Mouse (Mus musculus) testis, postnatal 10 days (tissue): ENCODE results near the gene Eif2b2.

ENCODE experiments used
- DNase-seq: peaks from one replicate; pipeline ENCODE4 v3.0.0; 2021; ENCODE audit warnings: low spot score

Eif2b2 gene

DNA sequence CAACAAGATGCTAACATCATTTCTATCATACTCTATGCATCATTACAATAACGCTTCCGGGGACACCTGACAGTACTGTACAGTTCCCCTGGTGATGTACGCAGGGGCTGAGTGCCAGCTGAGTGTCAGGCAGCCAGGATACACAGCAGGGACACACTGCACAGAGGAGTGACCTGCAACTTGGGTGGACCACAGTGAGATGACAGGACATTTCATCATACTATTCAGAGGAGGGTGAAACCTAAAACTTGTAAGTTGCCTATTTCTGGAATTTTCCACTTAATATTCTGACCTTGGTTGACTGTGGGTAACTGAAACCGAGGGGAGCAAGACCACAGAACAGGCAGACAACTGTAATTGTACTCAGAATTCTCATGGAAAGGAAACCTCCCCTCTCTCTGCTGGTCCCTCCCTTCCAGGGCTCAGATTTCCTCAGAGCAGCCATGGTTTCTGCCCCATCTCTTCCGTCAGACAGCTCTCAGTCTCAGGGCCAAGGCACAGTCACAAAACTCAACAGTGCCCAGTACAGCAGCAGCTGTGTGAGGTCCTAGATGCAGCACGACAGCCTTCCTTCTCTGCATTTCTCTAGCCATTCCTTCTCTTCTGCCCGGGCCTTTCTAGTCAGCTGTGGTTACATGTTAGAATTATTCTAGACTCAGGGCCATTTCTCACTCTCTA is 36.9 kb downstream of the Eif2b2 start:
- DNase-seq = no peak

DNA sequence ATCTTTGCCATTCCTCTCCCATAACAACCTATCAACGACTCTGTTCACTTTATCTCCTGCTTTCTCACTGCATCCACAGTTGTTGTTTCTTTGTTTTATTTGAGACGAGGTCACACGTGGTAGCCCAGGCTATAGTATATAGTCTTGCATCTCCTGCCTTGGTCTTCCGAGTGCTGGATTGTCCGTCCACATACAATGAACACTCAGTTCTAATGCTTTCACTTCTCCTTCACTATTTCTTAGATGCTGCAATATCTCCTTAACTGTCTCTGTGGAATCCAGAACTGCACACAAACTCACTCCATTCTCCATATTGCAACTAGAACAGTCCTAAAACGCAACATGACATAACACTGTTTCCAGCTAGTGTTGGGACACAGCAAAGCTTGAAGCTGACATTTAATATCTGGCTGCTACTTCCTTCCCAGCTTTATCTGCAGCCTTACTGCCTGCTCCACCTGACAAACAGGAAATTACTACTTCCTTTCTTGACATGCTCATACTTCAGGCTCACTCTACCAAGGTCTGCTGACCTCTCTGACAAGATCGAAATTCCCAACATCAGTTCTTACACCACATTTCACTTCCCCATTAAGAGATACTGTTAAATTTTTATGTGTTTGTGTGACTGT is 37.8 kb downstream of the Eif2b2 start:
- DNase-seq = no peak

DNA sequence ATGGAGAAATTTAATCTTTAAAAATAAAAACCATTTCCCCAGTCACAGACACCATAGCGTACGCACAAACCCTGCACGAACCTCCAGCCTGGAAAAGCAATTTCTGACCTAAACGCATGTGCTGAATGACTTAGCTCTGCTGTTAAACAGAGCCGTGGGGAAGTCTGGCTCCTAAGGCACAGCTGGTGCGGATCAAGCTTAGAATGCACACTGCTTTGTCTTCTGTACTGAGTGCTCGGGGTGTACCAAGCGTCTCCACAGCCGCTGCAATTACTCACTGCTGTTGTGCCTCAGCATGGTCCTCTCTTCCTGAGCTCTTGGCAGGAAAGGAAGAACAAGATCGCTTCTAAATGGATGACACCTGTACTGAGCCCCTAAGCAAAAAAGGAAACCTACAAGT is 43.2 kb downstream of the Eif2b2 start:
- no peak for DNase-seq

DNA sequence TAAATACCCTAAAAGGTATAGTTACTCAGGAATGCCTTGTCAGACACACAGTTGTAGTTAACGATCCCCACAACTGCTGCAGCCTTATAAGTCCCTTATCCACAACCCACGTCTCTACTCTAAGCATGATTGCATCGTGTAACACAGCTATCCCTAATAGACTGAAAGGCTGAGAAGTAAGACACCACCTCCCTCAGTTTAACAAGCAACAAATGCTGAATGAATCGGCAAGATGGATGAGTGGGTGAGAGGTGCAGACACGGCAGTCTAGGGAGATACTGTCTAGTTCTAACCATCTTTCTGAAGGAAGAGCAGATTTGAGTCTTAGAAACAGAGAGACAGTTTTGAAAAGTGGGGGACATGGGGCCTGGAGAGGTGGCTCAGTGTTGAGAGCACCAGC is 43.9 kb downstream of the Eif2b2 start:
- no peak for DNase-seq

DNA sequence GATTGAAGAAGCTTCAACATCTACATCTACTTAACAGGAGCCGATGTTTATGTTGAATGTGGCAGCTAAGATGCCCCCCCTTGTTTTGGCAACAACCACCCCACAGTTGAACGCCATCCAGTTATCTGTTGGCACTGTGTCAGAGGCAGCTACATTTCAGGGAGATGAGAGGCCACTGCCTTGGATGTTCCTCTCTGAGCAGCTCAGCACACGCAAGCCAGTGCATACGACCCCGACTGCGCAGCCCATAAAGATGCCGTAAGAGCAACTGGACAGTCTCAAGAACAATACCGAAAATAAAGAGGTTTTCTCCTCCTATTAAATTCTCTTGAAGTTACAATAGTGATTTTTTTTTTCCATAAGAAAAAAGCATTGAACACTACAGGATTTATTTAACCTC is 45.2 kb downstream of the Eif2b2 start:
- no peak for DNase-seq

DNA sequence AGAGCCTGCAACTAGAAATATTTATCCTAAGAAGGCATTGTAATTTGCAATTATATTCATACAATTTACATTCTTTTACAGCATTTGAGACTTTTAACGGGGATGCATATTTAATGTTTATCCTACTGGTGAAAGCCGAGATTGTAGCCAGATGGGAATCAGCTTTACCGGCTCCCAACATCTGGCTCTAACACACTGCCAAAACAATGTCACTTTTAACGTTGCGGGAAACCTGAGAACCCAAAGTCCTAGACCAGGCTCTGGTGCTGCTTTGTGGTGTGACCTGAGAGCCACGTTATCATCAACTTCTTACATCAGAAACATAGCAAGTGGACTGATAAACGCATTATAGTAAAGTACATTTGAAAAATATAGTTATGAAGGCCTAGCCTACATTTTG is 45.7 kb downstream of the Eif2b2 start:
- no peak for DNase-seq

DNA sequence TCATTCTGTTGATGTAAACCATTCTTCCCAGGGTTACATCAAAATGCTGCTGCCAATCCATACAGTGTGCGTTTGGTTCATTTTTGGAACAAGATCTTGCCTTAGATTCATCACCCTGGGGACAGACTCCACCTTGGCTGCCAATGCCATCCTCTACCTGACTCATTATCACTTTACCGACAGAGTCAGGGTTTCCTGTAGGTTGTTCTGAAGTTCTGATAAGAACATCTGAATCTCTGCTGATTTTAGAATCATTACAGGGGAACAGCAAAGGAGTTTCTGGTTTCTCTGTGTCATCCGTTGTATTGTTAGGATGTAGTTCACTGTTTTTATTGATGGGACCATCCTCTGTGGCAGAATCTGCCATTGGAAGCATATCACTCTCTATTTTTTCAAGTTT is 47.0 kb downstream of the Eif2b2 start:
- DNase-seq = no peak

DNA sequence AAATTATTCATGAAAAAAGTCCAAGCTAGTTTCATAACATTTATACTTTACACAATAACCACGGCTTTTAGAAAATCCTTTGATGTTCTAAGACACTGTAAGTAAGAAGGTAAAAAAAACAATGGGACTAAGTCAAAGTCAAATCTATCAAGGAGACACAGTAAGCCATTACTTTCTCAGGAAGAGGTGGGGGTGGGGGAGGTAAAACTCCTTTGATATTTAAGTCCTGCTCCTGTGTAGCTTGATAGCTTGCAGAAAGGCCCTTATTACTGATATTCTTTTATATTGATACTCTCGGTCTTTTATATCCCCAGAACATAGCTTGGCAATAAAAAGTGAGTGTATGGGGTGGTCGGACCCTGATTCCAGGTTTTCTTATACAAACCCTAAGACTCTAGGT is 50.5 kb downstream of the Eif2b2 start:
- DNase-seq = no peak

DNA sequence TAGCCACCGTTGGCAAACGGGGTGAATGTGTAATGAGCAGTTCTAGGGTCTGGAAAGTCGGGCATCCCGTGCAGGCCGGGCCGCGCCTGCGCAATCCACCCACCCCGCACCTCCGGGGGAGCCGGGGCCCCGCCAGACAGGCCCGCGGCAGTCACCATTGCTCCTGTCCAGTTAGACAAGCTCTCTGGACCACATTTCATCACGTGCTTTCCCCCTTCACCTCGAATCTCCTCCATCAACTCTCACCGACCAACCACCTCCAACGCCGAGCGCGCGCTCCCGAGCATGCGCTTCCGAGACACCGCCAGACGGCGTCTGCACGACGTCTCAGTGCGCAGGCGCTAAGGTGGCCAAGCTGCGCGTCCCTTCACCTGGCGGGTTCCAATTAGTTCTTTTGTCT is 51.0 kb downstream of the Eif2b2 start, which contains the start of gene Mlh3:
TSS of gene Mlh3 (minus strand) at position 281 of the 400 bp plus-strand sequence.
- DNase-seq = peak; percentile 83

DNA sequence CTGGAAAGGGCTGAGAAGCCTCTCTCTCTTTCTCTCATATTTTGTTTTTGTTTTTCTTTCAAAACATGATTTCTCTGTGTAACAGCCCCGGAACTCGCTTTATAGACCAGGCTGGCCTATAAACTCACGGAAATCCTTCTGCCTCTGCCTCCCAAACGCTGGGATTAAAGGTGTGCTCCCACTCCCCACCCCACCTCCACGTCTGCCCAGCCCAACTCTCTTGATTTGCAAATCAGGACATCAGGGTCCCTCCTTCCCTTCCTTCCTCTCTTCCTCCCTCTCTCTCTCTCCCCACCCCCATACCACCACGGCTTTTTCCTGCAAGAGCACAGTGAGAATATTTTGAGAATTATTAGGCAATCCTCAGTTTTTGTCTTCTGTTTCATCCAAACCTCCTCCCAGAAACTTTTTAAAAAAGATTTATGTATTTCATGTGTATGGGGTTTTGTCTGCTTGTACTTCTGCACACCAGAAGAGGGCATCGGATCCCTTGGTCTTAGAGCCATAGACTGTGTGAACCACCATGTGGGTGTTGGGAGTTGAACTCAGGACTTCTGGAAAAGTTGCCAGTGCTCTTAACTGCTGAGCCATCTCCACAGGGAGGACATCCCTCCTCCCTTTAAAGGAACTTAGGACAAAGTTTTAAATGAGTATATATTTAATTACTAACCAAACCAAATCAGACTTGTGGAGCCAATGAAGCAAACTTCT is 52.0 kb downstream of the Eif2b2 start:
- no peak for DNase-seq

DNA sequence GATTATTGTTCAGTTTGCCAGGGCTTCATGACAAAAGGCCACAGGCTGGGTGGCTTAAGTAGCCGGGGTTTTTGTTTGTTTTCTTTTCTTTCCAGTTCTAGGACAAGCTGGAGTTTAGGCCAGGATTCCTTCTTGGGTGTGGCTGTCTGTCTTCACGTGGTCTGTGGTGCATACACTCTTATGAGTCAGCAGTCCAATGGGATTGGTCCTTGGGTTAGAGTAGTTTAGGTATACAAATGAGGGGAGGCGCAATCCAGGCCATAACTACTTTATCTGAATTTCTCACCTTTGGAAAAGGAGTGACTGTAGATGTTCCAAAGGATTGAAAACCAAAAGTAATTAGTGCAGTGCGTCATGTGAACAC is 52.5 kb downstream of the Eif2b2 start:
- DNase-seq = no peak

DNA sequence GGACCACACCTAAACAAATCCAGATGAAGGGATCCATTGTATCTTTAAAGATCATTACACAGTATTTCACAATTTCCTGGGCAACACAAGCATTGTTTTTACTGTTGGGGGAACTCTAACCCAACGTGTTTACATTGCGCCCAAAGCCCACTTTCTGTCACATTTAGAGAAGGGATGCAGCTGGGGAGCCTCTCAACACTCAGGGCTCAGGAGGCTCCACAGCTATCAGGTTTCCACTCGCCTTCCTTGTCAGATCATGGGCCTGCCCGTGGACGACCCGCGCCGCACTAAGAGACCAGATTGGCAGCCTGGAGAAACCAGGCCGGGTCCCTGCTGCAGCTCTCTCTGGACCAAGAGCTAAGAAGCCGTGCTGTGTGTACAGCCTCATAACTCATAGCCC is 54.2 kb downstream of the Eif2b2 start:
- DNase-seq = no peak
